Mouse (Mus musculus) forebrain, embryonic 13.5 days (tissue): Measurements from ENCODE around the gene Hspb3. TPM values are rescaled to one million over a fixed set of nuclear protein-coding genes. Genes with fewer than 3 reads are reported as not detected.

ENCODE experiments used
- ATAC-seq: fragments of 200-750 bp; cut with Nextera tagmentation; 2 replicates; pipeline ENCODE4 v1.8.0; 2017
- H3K27ac ChIP-seq: fragments of 300-500 bp; sonication (generic); 2 replicates; pipeline ENCODE4 v1.5.1; 2015; ENCODE audit warnings: inconsistent platforms, mild to moderate bottlenecking, moderate library complexity
- H3K27me3 ChIP-seq: fragments of 300-500 bp; sonication (generic); 2 replicates; pipeline ENCODE4 v1.6.1; 2015; ENCODE audit warnings: mild to moderate bottlenecking, inconsistent platforms
- H3K36me3 ChIP-seq: fragments of 300-500 bp; sonication (generic); 2 replicates; pipeline ENCODE4 v1.6.1; 2015; ENCODE audit warnings: mild to moderate bottlenecking, inconsistent platforms; ENCODE audit not compliant: poor library complexity, severe bottlenecking
- H3K4me1 ChIP-seq: fragments of 300-500 bp; sonication (generic); 2 replicates; pipeline ENCODE4 v1.6.1; 2015; ENCODE audit warnings: inconsistent platforms
- H3K4me2 ChIP-seq: fragments of 300-500 bp; sonication (generic); 2 replicates; pipeline ENCODE4 v1.6.1; 2015; ENCODE audit warnings: inconsistent platforms, mild to moderate bottlenecking, moderate library complexity
- H3K4me3 ChIP-seq: fragments of 300-500 bp; sonication (generic); 2 replicates; pipeline ENCODE4 v1.5.1; 2015; ENCODE audit warnings: mild to moderate bottlenecking, inconsistent platforms
- H3K9ac ChIP-seq: fragments of 300-500 bp; sonication (generic); 2 replicates; pipeline ENCODE4 v1.6.1; 2015; ENCODE audit warnings: mild to moderate bottlenecking, inconsistent platforms
- H3K9me3 ChIP-seq: fragments of 300-500 bp; sonication (generic); replicated peaks from 2 replicates; pipeline ENCODE4 v1.6.1; 2016; ENCODE audit warnings: inconsistent platforms
- WGBS: fragments of 180-500 bp; shearing (Covaris S2); methylation state at CpG from one replicate; pipeline ENCODE4 v1.1.7; 2015; 5-methylcytosine and 5-hydroxymethylcytosine counted together
- polyA plus RNA-seq: library from polyadenylated mRNA; unstranded; fragments of >200 nt; fragmentation: Nextera tagmentation; extraction: Ambion mirVana; gene quantifications from 2 replicates; pipeline ENCODE4 v1.2.1, GENCODE M21; 2015

Gene Hspb3
- polyA plus RNA-seq, result not detected in 2 replicates

- peak; percentile 92 for ATAC-seq
- no peaks in the 10 kb centered on the region for H3K36me3 ChIP-seq
- WGBS, result 43% methylated on average over 28 of the region's 28 CpGs
- peak within 1 kb of the TSS; percentile 14; the same call in 1 of the 2 replicates for H3K9ac ChIP-seq
- peaks cover 9% of the 10 kb centered on the region for H3K4me1 ChIP-seq
- H3K4me3 ChIP-seq, result no peak within 1 kb of the TSS
- H3K27ac ChIP-seq, result no peak within 1 kb of the TSS
- no peaks in the 10 kb centered on the region for H3K27me3 ChIP-seq
- H3K9me3 ChIP-seq, result no peaks in the 10 kb centered on the region
- peak within 1 kb of the TSS; percentile 24 for H3K4me2 ChIP-seq
These were observed at the start of gene Hspb3 for GRCm38 (mm10) chr13:113663151-113663779. Gene Hspb3, minus strand, starts transcription at chr13:113663676.

GRCm38 (mm10) chr13:113713186-113713585, 49.7 kb upstream of the Hspb3 start:
- H3K4me3 ChIP-seq, result no peak overlapping the region
- no peaks in the 10 kb centered on the region for H3K36me3 ChIP-seq
- 0 out of 2 replicates have a peak, but pooled peaks cover 4% of the 10 kb centered on the region for H3K4me1 ChIP-seq
- no peak overlapping the region for H3K9ac ChIP-seq
- WGBS, result 40% methylated on average over 3 of the region's 3 CpGs
- H3K27me3 ChIP-seq, result no peaks in the 10 kb centered on the region
- H3K4me2 ChIP-seq, result no peak overlapping the region
- no peak for ATAC-seq
- no peak overlapping the region for H3K27ac ChIP-seq
- peaks cover 7% of the 10 kb centered on the region; the same call in 1 of the 2 replicates for H3K9me3 ChIP-seq

DNA sequence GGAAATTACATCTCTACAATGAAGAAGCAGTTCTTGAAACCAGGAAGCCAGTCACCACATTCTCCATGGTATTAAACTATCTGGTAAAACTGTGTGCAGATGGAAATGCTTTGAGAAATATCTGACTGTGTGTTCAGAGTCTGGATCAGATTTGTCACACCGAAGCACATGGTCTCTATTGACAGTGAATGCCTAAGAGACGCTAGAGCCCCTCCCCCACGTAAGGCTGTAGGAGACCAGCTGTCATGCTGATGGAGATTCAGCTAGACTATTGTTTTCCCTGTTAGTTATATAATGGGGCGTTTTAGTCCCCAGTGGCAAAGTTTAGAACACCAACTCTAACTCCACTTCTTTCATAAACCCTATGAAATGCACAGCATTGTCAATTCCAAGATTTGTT, 42.7 kb upstream of the Hspb3 start:
- Histone ChIP-seq H3K27ac (no peak overlapping the region), H3K9ac (no peak overlapping the region), H3K4me3 (no peak overlapping the region), H3K4me2 (no peak overlapping the region), H3K4me1 (no peaks in the 10 kb centered on the region; the same call in 1 of the 2 replicates), H3K9me3 (no peaks in the 10 kb centered on the region), H3K27me3 (no peaks in the 10 kb centered on the region), H3K36me3 (no peaks in the 10 kb centered on the region)
- 0 out of 2 replicates have a peak, but pooled peaks have one; percentile 78 for ATAC-seq
- WGBS, result 14% methylated on average over 4 of the region's 4 CpGs

DNA sequence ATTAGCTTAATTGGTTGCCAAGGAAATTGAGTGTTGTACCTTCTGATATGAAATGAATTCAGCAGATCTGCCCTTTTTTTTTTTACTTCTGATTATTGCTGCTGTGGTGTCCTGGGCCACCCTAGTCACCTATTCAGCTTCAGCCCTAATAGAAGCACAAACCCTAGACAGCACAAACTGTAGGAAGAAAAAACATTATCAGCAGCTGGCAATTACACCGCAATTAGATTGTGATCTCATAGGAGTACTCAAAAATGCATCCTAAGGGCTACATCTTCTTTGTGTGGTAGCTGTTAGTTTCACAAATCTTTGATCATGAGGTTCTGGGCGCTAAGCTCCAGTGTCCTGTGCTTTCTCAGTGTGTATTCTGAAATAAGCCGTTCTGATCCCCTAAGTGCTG, 37.7 kb upstream of the Hspb3 start:
- H3K27ac ChIP-seq, result no peak overlapping the region
- ATAC-seq, result no peak
- 65% methylated on average over 3 of the region's 3 CpGs for WGBS

GRCm38 (mm10) chr13:113699928-113700327, 36.5 kb upstream of the Hspb3 start:
- Histone ChIP-seq H3K4me2 (no peak overlapping the region), H3K4me1 (peaks cover 17% of the 10 kb centered on the region), H3K36me3 (no peaks in the 10 kb centered on the region), H3K4me3 (no peak overlapping the region), H3K27me3 (no peaks in the 10 kb centered on the region), H3K9me3 (no peaks in the 10 kb centered on the region; the same call in 1 of the 2 replicates), H3K9ac (no peak overlapping the region), H3K27ac (no peak overlapping the region)
- 81% methylated on average over 8 of the region's 8 CpGs for WGBS
- no peak for ATAC-seq

More for the DNA sequence above, 37.7 kb upstream of the Hspb3 start:
- Histone ChIP-seq H3K9me3 (no peaks in the 10 kb centered on the region; the same call in 1 of the 2 replicates), H3K4me2 (no peak overlapping the region), H3K4me1 (peaks cover 16% of the 10 kb centered on the region), H3K27me3 (no peaks in the 10 kb centered on the region), H3K9ac (no peak overlapping the region), H3K4me3 (no peak overlapping the region), H3K36me3 (no peaks in the 10 kb centered on the region)

DNA sequence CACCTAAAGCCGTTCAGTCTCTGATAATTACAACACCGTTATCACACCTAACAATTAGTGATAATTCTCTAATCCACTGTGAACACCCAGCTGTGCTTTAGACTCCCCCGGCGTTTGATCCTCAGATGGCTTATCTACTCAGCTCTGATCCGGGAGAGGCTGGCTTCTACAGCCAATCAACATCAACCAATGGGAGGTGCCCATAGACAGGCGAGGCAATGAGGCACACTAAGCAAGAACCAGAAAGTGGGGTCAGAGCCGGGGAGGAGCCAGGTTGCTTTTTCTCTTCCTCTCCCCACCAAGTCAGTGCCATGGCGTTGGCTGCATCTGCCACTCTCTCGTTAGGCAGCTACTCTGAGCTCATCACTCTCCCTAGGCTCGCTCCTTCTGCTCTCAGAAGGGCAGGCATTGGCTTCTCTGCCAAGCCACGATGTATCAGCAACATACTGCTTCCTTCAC, 36.0 kb upstream of the Hspb3 start:
- Histone ChIP-seq H3K4me3 (no peak overlapping the region), H3K9ac (no peak overlapping the region), H3K4me1 (peaks cover 17% of the 10 kb centered on the region), H3K27ac (no peak overlapping the region), H3K4me2 (peak overlapping the region; percentile 20; the same call in 1 of the 2 replicates), H3K36me3 (no peaks in the 10 kb centered on the region), H3K9me3 (no peaks in the 10 kb centered on the region; the same call in 1 of the 2 replicates), H3K27me3 (no peaks in the 10 kb centered on the region)
- ATAC-seq, result peak; percentile 46
- WGBS, result 18% methylated on average over 11 of the region's 11 CpGs

GRCm38 (mm10) chr13:113696838-113697321, 33.4 kb upstream of the Hspb3 start:
- Histone ChIP-seq H3K27ac (peak overlapping the region; percentile 54), H3K4me2 (no peak overlapping the region), H3K27me3 (no peaks in the 10 kb centered on the region), H3K9me3 (no peaks in the 10 kb centered on the region; the same call in 1 of the 2 replicates), H3K36me3 (no peaks in the 10 kb centered on the region), H3K9ac (no peak overlapping the region), H3K4me3 (no peak overlapping the region), H3K4me1 (peaks cover 17% of the 10 kb centered on the region)
- ATAC-seq, result peak; percentile 77
- WGBS, result 24% methylated on average over 4 of the region's 4 CpGs

DNA sequence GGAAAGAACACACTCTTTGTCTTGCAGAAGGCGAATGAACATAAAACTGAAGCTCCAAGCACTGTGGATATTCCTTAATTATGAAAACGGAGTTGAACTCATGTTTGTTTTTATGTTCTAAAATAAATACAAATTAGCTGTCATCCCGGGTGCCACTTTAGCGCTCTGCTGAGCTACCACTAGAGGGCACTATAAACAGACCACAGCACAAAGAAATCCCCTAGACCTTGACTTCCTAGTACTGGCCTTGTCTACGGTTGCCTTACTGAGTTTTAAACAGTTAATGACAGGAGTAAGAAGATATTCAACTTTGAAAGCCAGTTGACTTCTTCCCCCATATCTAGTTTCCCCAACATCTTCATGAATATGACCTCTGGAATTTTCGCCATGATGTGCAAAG, 29.9 kb upstream of the Hspb3 start:
- no peaks in the 10 kb centered on the region for H3K27me3 ChIP-seq
- no peak overlapping the region for H3K4me2 ChIP-seq
- H3K9ac ChIP-seq, result no peak overlapping the region
- no peaks in the 10 kb centered on the region; the same call in 1 of the 2 replicates for H3K9me3 ChIP-seq
- WGBS, result 21% methylated on average over 6 of the region's 6 CpGs
- peaks cover 12% of the 10 kb centered on the region for H3K4me1 ChIP-seq
- H3K36me3 ChIP-seq, result no peaks in the 10 kb centered on the region
- no peak overlapping the region for H3K4me3 ChIP-seq
- no peak overlapping the region for H3K27ac ChIP-seq
- ATAC-seq, result no peak; the same call in 1 of the 2 replicates

- no peak overlapping the region for H3K4me3 ChIP-seq
- no peaks in the 10 kb centered on the region for H3K9me3 ChIP-seq
- no peaks in the 10 kb centered on the region for H3K36me3 ChIP-seq
- H3K27me3 ChIP-seq, result no peaks in the 10 kb centered on the region
- peaks cover 5% of the 10 kb centered on the region for H3K4me1 ChIP-seq
- no peak overlapping the region for H3K4me2 ChIP-seq
- ATAC-seq, result no peak
- 70% methylated on average over 9 of the region's 9 CpGs for WGBS
- H3K27ac ChIP-seq, result no peak overlapping the region
- H3K9ac ChIP-seq, result no peak overlapping the region
These were observed 28.2 kb upstream of the Hspb3 start for GRCm38 (mm10) chr13:113691644-113692043.

GRCm38 (mm10) chr13:113689883-113690282, 26.4 kb upstream of the Hspb3 start:
- H3K4me1 ChIP-seq, result no peaks in the 10 kb centered on the region
- no peak for ATAC-seq
- WGBS, result 79% methylated on average over 7 of the region's 7 CpGs
- no peaks in the 10 kb centered on the region for H3K9me3 ChIP-seq
- H3K36me3 ChIP-seq, result no peaks in the 10 kb centered on the region
- no peak overlapping the region for H3K9ac ChIP-seq
- H3K27ac ChIP-seq, result no peak overlapping the region
- H3K4me3 ChIP-seq, result no peak overlapping the region
- H3K4me2 ChIP-seq, result no peak overlapping the region
- no peaks in the 10 kb centered on the region for H3K27me3 ChIP-seq

DNA sequence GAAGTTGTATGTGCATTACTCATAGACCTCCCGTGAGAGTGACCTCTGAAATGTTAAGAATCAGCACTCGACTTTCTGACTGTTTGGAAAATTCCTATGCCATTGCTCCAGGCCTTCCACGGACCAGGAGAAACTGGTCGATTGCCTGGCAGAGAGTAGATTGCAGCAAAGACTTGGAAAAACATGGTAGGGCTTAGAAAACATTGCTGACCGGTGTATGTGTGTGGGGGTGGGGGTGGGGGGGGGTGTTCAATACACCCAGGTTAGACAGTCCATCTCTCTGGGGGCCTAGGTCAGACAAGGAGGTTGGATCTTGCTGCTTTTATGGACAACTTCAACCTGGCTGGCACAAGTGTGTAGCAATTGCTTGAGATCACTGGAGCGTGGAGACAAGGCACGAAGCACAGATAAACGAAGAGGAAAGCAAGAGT, 23.2 kb upstream of the Hspb3 start:
- Histone ChIP-seq H3K36me3 (no peaks in the 10 kb centered on the region), H3K4me3 (no peak overlapping the region), H3K9me3 (no peaks in the 10 kb centered on the region), H3K4me2 (no peak overlapping the region), H3K27me3 (no peaks in the 10 kb centered on the region), H3K9ac (no peak overlapping the region), H3K4me1 (no peaks in the 10 kb centered on the region), H3K27ac (no peak overlapping the region)
- ATAC-seq, result no peak
- 74% methylated on average over 8 of the region's 8 CpGs for WGBS

DNA sequence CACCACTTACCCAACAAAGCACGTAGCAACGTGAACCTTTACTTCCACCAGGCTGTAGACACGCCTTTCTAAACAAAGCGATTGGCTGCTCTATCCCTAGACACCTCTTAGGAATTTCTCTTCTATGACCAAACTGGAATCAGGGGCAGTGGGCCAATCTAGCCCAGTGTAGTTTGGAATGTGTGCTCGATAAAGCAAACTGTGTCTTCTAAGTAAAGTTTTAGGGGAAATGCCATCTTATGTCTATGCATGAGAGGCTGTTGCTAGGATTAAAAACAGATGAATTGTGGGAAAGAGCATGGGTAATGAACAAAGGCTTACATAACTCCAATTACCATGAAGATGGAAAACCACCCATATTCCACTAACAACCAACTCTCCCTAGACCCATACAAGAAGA, 19.3 kb upstream of the Hspb3 start:
- no peak for ATAC-seq
- Histone ChIP-seq H3K9ac (no peak overlapping the region), H3K4me1 (no peaks in the 10 kb centered on the region), H3K4me2 (no peak overlapping the region), H3K27ac (no peak overlapping the region), H3K36me3 (no peaks in the 10 kb centered on the region), H3K4me3 (no peak overlapping the region), H3K27me3 (no peaks in the 10 kb centered on the region), H3K9me3 (no peaks in the 10 kb centered on the region; the same call in 1 of the 2 replicates)
- WGBS, result 83% methylated on average over 5 of the region's 5 CpGs
